Comparison of ENCODE assay signal across 8 mouse cellular contexts in the genomic region with DNA sequence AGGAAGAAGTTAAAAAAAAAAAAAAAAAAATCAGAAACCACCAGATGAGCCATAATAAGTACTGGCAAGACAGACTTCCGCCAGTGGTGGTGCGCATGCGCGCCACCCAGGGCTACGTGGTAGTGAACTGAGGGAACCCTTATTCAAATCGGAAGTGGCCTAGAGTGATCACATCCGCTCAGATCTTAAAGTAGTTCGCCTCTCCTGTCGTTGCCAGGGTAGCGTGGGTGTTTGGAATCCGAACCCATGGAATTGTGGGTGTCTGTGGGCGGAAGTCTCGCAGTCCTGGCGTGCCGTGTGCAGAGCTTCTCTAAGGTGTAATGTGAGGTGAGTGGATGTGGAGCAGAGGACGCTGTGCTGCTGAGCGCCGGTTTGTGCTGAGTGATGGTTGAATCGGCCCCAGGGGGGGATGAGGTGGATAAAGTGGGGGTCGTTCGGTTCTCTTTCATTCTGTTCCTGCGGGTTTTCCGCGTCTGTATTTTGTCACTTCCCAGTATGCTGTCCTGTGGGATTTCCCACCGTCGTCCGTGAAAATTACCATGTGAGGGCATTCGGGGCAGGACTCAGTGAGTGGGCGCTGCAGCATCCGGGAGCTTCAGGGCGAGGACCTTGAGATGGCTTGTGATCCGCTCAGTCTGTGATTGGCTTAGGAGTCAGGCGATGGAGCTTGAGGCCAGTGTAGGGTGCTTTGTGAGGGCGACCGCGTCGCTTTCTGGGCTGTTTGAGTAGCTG. TPM values are rescaled to one million over a fixed set of nuclear protein-coding genes. Genes with fewer than 3 reads are reported as not detected.
DNase-seq lines count a peak whose midpoint lies in the region; ATAC-seq and TF ChIP-seq lines count a peak whose summit lies in the region.

TSS of gene Zfp719 (plus strand) at position 171 of the 732 bp plus-strand sequence.

- H3K4me3 ChIP-seq in hindbrain, embryonic 13.5 days: peak within 1 kb of the TSS; percentile 69

- CTCF ChIA-PET in Patski (lab: Charles Lee): no interaction called here

- H3K27ac ChIP-seq in hindbrain, embryonic 13.5 days: peak within 1 kb of the TSS; percentile 92

- H3K4me1 ChIP-seq in hindbrain, embryonic 13.5 days (replicated peaks): peaks cover 26% of the 10 kb centered on the region

- in situ Hi-C loops in Patski (cut with MboI; ENCODE audit: low pct_unique_long_range_greater_than_20kb): loop anchor here (5.0 to 25.0 kb wide), 3 partner anchors 93 to 658 kb away; partner anchors contain the start of genes 1700028J19Rik, 2410002F23Rik, Ctu1 and Gm36864

- H3K9me3 ChIP-seq in hindbrain, embryonic 13.5 days: no peaks in the 10 kb centered on the region

- DNase-seq in Patski (ENCODE audit: low read depth, low spot score): peak; percentile 86
- DNase-seq in cerebellum, postnatal 14 days: peak; percentile 92 to 93
- DNase-seq in frontal cortex, postnatal 14 days (ENCODE audit: low spot score in 2 of 2): peak; percentile 90 to 94
- peak; percentile 72 to 78 for DNase-seq in layer of hippocampus, postnatal 25 days (ENCODE audit: extremely low spot score in 1 of 2, low spot score in 1 of 2)
- peak; percentile 96 for DNase-seq in lung, postnatal 25 days (ENCODE audit: low spot score)
- DNase-seq in retina, embryonic 14.5 days (ENCODE audit: low spot score): peak; percentile 95
- peak; percentile 90 for DNase-seq in thymus, postnatal 4 days

- no peak for TF ChIP-seq CTCF in Patski (IDR thresholded peaks at IDR 0.05)

- H3K9ac ChIP-seq in hindbrain, embryonic 13.5 days: peak within 1 kb of the TSS; percentile 84

- H3K4me2 ChIP-seq in hindbrain, embryonic 13.5 days: peak within 1 kb of the TSS; percentile 72

- peaks cover 21% of the 10 kb centered on the region for H3K36me3 ChIP-seq in hindbrain, embryonic 13.5 days

- under 1% methylated on average over 37 of the region's 37 CpGs for WGBS in hindbrain, embryonic 13.5 days

- peak; percentile 99 for ATAC-seq in Patski
- peak; percentile 98 for ATAC-seq in hindbrain, embryonic 13.5 days (ENCODE audit: low FRiP score)

- POLR2A ChIA-PET in Patski (lab: Charles Lee): no interaction called here

- H3K27me3 ChIP-seq in Patski: no peaks in the 10 kb centered on the region
- H3K27me3 ChIP-seq in hindbrain, embryonic 13.5 days: no peaks in the 10 kb centered on the region

RNA-seq across cellular contexts. Expression of gene Zfp719, which starts in this region (rescaled TPM):
- 8.7 TPM for polyA plus RNA-seq in Patski (2021)
- 15.1 and 15.5 TPM in 2 replicates for polyA plus RNA-seq in hindbrain, embryonic 13.5 days (2015; fragmentation: Nextera tagmentation; extraction: Ambion mirVana)
- total RNA-seq in layer of hippocampus, postnatal 25 days (2021): 10 to 100 TPM; 21.6 to 25.3 TPM

Comparison
In these comparisons a context has a peak if more than half of its experiments do, and no peak if none do; other contexts are left out.
1. Peak in every context shown above with its lines: DNase-seq, ATAC-seq, H3K4me3 ChIP-seq and H3K27ac ChIP-seq.